Mouse (Mus musculus): ENCODE measurements around the gene Spi1.

The Spi1 gene

DNA sequence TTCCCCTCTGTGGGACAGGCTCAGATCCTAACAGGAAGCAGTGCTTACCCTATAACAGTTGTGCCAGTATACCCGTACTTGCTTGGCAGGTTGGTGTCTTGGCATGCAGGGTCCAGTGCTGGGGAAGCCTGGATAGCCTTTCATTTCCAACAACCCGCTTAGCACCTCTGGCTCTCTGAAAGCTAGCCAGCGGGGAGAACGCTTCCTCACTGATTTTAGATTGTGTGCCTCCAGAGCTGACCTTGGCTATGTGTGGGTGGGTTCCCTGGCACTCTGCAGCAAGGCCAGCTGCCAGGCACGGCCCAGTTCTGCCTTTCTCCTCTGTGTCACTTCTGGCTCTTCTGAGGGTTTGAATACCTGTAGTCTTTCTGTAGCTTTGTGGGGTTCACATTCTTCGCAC, 47.9 kb downstream of the Spi1 start:
- DNase-seq: no peak

DNA sequence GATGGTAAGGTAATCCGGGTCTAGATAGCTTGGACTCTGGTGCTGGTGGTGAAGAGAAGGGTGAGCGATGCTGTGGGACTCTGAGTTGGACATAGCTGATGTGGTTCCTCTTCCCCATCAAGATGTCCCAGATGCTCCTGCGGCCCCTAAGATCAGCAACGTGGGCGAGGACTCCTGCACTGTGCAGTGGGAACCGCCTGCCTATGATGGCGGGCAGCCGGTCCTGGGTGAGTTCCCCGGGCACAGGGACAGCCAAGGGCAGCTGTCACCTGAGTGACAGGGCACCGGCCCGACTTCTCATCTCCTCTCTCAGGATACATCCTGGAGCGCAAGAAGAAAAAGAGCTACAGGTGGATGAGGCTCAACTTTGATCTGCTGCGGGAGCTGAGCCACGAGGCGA, 49.1 kb downstream of the Spi1 start:
- DNase-seq: no peak

DNA sequence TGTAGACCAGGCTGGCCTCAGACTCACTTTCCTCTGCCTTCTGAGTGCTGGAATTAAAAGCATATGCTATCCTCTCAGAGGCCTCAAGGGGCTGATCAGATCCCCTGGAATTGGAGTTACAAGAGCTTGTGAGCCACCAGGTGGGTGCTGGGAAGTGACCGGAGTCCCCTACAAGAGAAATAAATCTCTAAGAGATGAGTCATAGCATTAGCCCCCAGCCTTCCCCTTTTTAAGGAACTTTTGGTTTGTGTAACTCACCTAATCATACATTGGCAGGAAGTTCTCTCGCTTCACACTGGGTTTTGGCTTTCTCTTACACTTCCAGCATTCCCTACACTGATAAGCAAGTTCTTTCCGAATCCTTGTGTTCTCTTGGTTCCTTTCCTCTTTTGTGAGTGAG, 49.8 kb downstream of the Spi1 start:
- no peak for DNase-seq

- DNase-seq: no peak
These were observed 54.6 kb downstream of the Spi1 start for GRCm38 (mm10) chr2:91136513-91137412.

DNA sequence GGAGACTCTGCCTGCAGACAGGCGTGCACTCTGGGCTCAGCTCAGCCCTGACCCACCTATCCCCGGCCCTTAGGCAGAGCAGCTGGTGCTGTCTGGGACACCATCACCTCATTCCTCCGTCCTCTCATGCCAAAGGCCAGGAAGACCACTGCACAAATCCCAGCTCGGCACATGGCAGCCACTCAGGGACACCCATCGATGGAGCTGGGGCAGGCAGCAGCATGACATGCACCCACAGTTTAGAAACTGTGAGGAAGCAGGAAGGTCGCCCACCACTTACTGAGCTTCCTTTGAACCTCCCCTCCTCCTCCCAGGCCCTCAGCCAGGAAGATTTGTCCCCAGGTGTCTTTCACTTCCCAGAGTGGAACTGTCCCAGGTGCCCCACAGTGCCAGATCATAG, 55.3 kb downstream of the Spi1 start:
- DNase-seq: no peak

DNA sequence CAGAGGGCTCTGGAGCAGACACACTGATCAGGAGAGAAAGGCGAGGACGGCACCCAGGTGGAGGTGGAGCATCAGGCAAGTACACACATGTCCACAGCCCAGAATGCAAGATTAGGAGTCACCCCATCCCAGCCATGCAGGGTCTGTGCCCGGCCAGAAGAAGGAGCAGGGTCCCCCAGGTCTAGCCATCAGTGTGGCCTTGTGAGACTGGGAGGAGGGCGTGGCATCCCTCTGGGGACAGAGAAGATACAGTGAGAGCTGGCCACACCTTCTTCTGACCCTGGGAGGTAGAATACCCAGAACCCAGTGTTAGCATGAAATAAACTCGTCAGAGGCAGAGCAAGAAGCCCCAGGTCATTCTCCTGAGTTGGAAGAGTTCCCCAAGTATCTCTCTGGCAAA, 57.1 kb downstream of the Spi1 start:
- no peak for DNase-seq

GRCm38 (mm10) chr2:91139764-91140163, 57.6 kb downstream of the Spi1 start:
- DNase-seq: no peak

GRCm38 (mm10) chr2:91142920-91143319, 60.7 kb downstream of the Spi1 start:
- DNase-seq: no peak

GRCm38 (mm10) chr2:91143401-91143800, 61.2 kb downstream of the Spi1 start:
- DNase-seq: no peak

DNA sequence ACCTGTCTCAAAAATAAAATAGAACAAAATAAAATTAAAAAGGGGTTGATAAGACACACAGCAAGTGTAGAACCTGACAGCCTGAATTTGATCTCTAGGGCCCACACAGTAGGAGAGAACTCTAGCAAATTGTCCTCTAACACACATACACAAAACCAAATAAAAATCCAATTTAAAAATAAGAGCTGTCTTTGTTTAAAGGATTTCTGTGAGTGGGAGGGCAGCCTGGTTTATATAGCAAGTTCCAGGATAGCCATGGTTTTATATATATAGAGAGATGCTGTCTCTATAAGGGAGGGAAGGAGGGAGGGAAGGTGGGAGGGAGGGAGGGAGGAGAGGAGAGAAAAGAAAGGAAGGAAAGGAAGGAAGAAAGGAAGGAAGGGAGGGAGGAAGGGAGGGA, 65.9 kb downstream of the Spi1 start:
- DNase-seq: no peak

DNA sequence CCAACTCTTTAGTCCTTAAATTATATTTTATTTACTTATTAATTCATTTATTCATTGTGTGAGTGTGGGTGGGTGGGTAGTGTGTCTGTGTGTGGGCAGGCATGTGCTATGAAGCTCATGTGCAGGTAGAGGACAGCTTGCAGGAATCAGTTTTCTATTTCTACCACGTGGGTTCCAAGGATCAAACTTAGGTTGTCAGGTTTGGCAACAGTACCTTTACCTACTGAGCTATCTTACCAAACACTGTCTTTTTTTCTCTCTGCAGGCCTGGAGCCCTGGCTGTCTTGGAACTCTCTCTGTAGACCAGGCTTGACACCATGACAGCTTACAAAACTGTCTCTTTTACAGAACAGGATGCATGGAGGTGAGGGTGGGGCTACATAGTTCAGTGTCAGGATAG, 69.1 kb downstream of the Spi1 start:
- DNase-seq: no peak

- no peak for DNase-seq
These were observed 70.7 kb downstream of the Spi1 start for GRCm38 (mm10) chr2:91152885-91153377.

- no peak for DNase-seq
These were observed 71.9 kb downstream of the Spi1 start for GRCm38 (mm10) chr2:91154091-91154490.

DNA sequence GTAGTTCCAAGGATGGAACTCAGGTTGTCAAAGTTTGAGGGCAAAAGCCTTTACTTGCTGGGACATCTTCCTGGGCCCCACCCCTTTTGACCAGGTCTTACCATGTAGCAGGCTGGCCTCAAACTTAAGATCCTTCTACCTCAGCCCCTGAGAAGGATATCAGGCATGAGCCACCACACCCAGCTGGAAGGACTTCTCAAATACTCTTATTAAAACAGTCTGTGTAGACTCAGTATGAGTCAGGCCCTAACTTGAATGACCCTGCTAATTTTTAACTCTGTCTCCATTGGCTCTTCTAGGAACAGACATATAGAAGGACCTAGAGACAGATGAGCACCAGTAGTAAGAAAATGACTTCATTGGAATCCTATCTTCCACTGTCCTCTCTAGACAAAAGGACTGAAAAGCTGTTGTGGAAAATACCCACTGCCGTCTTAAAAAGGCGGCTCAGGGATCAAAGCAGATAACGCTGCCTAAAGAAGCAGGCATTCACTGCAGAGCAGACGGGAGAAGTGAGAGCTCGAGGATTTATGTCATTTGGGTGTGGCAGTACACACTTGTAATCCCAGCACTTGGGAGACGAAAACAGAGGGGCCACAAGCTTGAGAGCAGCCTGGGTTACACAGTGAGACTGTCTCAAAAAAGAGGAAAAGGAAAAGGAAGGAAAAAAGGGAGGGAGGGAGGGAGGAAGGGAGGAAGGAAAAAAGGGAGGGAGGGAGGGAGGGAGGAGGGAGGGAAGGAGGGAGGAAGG, 75.0 kb downstream of the Spi1 start:
- no peak for DNase-seq

DNA sequence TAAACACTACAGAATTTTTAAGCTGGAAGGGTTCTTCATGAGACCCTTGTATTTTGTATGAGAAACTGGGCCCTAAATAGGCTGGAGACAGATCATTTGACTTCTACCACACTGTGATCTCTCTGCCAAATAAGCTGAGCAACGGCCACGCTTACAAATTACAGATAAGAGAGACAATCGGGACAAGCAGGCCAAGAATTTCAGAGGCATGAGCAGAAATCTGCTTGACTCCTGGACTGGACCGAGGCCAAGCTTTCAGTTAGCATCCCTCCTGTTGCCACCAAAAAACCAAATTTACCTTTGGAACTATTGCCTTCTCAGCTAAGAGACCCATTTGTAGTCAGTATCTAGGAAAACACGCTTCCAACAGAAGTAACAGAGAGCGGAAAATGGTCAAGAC, 78.4 kb downstream of the Spi1 start:
- DNase-seq: no peak

DNA sequence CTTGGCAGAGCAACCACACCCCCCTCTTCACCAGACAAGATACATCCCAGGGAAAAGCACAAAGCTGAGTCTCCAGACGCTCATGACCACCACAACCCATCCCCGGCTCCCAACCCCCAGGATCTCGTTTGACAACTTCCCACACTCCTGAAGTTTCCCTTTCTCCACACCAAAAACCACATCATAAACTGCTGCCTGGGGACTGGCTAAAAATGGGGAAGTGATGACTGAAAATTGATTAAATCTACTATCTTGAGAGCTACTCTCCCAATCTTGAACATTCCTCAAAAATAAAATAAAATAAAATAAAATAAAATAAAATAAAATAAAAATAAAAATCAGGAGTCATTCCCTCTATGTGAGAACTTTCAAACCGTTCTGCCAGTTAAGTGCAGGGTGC, 80.8 kb downstream of the Spi1 start:
- DNase-seq: no peak

DNA sequence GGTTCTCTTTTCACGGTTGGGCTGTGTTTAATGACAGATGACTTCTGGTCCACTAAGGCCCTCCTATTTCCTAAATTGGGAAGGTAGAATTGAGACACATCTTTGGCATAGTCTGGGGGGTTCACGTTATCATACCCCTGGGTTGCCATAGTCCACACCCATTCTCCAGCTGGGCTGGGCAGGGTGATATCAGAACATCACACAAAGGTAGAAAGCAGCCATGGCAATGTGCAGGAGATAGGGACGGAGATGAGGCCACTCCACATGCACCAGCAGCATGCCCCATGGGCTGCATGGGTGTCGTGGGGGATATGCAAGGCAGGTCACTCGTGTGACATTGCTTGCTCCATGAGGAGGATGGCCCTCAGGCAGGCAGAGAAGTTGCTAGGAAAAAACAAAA, 81.3 kb downstream of the Spi1 start:
- DNase-seq: no peak

DNA sequence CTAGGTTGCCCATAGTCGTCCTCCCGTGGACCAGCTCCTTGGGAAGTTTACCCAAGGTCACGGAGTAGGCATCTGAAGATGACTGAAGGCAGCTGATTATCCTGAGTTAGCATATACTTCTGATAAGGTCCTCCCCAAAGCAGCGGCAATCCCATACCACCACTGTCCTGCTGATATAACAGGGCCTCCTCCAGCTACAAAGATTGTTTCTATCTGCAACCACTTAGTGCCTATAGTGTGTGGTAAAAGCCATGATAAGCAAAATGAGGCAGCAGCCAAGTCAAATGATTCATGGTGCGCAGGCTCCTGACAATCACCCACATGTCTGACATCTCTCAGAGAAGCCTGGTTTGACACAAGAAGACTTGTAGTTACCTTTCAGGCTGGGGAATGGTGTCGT, 82.8 kb downstream of the Spi1 start:
- no peak for DNase-seq

Measured in kidney, postnatal 4 days (tissue).